Mouse (Mus musculus): ENCODE results near the gene Pak7. TPM values are rescaled to one million over a fixed set of nuclear protein-coding genes. Genes with fewer than 3 reads are reported as not detected.

The Pak7 gene
- total RNA-seq, 2 experiments from 2014 or later: not detected

GRCm38 (mm10) chr2:136057861-136058331 lies 329.9 kb downstream of the Pak7 start:
- no peak; the same call in 1 of the 2 replicates for ATAC-seq (replicated peaks; ENCODE audit: low FRiP score, low TSS enrichment, poor library complexity, severe bottlenecking)

GRCm38 (mm10) chr2:136051688-136052289 lies 336.0 kb downstream of the Pak7 start, which contains the start of gene Lamp5:
Gene Lamp5, plus strand, starts transcription at chr2:136052239.
- ATAC-seq (replicated peaks; ENCODE audit: low FRiP score, low TSS enrichment, poor library complexity, severe bottlenecking): no peak

- ATAC-seq (replicated peaks; ENCODE audit: low FRiP score, low TSS enrichment, poor library complexity, severe bottlenecking): no peak
Observed at GRCm38 (mm10) chr2:136050793-136051615, 336.8 kb downstream of the Pak7 start.

GRCm38 (mm10) chr2:136048464-136048863 lies 339.3 kb downstream of the Pak7 start:
- ATAC-seq (replicated peaks; ENCODE audit: low FRiP score, low TSS enrichment, poor library complexity, severe bottlenecking): no peak

Other genes starting within 250 kb of the Pak7 start
- not detected in 2 replicates for gene Ankef1, start 113.9 kb upstream of the Pak7 start, total RNA-seq (2014; fragmentation: Nextera tagmentation)
- gene Ankef1, start 113.9 kb upstream of the Pak7 start, total RNA-seq (2017): not detected in 2 replicates